Mouse (Mus musculus): ENCODE data around the gene Gm11627. TPM values are rescaled to one million over a fixed set of nuclear protein-coding genes. Genes with fewer than 3 reads are reported as not detected.
"Not testable (repeated sequence)": the region's sequence is repeated elsewhere in the genome, so short reads cannot be mapped to it uniquely, and the experiment has no call there.

Gm11627 gene
- total RNA-seq (2021): under 1 TPM; 0.38 to 0.66 TPM
- long read RNA-seq, experiment 1: 0 reads
- long read RNA-seq, experiment 2: 0 reads

GRCm38 (mm10) chr11:102579165-102580033 lies at the start of gene Gm11627:
Gene Gm11627, minus strand, starts transcription at chr11:102579461.
- intact Hi-C loops (cut with DNase I; ENCODE audit: low total_unique reads): loop anchor here (5.0 kb wide), 2 partner anchors 73 to 92 kb away; no protein-coding TSS in a partner anchor
- DNase-seq: peak; percentile 24

GRCm38 (mm10) chr11:102628529-102628928 lies 49.3 kb upstream of the Gm11627 start:
- peak; percentile 46 for DNase-seq

DNA sequence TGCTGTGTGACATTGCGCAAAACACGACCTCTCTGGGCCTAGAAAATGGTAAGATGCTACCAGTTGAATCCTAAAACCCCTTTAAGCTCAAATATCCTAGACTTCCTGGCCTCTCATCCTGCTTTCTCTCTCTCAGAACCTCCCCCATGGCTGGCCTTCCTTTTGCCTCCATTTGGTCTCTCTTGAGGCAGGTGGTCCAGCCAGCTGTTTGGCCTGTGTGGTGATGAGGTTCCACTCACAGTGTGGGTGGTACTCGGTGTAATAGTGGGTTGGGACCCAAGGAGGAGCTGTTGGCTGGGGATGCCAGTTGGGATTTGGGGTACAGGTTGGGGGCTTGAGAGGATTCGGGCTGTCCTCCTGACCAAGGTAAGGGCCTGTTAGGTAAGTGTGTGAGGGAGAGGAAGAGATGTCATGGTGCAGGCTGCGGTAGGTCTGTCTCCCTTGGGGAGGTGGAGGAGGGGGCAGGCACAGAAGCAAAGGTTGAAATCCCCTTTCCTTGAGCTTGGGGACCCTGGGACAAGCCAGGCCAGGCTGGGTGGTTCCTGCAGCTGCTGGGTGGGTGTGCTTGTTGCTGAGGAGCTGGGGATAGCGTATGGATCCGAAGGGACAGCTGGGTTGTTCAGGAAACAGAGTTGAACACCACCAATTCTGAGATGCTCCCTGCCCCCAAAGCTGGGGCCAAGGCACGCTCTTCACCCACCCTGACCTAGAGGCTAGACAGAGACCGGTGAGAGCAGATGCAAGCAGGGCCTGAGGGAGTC lies 48.1 kb upstream of the Gm11627 start:
- intact Hi-C loops (cut with DNase I; ENCODE audit: low total_unique reads): no loop called here
- no peak for DNase-seq

More at GRCm38 (mm10) chr11:102628529-102628928, 49.3 kb upstream of the Gm11627 start:
- intact Hi-C loops (cut with DNase I; ENCODE audit: low total_unique reads): no loop called here

GRCm38 (mm10) chr11:102624888-102625407 lies 45.7 kb upstream of the Gm11627 start:
- no peak for DNase-seq
- intact Hi-C loops (cut with DNase I; ENCODE audit: low total_unique reads): no loop called here

DNA sequence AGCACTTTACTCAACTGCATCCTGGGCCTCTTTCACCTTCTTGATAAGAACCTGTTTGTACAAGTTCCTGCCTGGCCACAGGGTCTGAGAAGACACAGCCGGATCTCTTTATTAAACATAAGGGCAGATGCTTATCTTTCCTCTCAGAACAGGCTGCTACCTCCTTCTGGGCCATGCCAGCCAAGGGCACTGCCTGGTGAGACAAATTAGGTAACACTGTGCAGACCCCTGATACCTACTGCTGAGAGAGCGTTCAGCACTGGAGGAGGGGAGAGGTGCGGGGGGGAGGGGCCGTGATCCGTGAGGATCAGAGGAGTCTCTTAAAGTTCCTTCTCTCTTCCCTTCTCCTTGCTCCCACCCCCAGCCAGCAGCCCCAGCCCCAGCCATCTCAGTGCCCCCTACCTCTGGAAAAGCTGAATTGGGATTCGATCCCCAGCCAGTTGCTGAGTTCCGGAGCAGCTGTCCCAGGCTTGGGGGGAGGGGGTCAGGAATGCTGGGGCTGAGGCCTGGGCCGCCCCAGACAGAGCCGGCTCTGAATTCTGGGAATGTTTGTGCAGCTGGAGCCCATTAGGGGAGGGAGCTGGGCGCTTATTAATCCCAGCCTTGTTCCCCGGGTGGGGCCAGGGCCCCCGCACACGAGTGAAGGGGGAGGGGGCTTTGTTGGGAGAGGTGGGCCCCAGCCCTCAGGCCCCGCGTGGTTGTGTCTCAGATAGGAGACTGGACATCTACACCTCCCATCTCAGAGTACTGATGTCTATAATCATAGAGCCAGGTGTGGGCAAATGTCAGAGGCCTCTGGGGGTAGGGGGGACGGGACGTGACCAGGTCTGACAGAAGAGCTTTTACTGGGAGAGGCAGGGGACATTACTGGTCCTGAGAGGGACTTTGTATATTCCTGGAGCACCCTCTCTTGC lies 44.9 kb upstream of the Gm11627 start:
- peak; percentile 69 for DNase-seq
- intact Hi-C loops (cut with DNase I; ENCODE audit: low total_unique reads): no loop called here

- intact Hi-C loops (cut with DNase I; ENCODE audit: low total_unique reads): no loop called here
- no peak for DNase-seq
These were observed 40.2 kb upstream of the Gm11627 start for GRCm38 (mm10) chr11:102619449-102619848.

DNA sequence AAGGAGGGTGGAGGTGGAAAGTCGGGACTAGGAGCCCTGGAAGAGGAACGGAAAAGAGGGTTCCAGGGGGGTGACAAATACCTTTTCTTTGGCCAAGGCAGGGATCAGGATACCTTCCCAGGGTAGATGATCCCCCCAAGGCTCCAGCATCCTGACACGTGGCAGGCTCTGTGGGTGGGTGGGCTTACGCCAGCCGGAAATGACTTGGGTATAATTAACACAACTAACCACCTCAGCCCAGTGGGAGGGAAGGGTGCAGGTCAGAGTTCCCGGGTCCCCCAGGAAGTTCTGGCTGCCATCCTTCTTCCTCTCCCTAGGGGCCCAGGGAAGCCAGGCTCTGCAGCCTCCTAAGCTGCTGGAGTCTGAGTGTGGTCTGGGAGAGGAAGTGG lies 32.0 kb upstream of the Gm11627 start:
- no peak for DNase-seq
- intact Hi-C loops (cut with DNase I; ENCODE audit: low total_unique reads): no loop called here

DNA sequence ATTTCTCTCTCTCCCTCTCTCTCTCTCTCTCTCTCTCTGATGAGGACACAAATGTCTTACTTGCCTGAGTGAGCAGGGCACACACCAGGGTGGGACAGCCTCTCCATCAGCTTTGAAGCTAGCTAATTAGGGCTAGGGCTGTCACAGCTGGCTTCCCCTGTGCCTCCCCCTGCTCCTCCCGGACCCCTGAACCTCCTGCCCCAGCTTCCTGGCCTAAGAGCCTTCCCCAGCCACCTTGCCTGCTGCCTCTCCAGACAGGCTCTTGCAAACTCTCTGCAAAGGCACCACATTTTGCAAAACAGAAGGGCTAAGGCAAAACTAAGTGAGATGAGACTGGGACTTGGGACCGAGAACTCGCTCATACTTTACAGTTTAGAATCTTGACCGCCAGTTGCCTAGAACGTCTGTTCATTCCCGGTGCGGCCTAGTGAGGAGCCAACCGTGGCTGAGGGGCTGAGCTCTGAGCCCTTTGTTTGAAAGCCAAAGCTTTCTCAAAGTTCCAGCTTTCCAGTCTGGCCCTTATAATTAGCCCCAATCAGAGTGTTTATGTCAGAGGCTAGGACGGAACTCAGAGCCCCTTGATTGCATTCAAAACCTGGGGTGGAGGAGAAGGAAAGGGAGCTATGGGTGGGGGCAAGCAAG lies 31.5 kb upstream of the Gm11627 start:
- DNase-seq: no peak
- intact Hi-C loops (cut with DNase I; ENCODE audit: low total_unique reads): no loop called here

DNA sequence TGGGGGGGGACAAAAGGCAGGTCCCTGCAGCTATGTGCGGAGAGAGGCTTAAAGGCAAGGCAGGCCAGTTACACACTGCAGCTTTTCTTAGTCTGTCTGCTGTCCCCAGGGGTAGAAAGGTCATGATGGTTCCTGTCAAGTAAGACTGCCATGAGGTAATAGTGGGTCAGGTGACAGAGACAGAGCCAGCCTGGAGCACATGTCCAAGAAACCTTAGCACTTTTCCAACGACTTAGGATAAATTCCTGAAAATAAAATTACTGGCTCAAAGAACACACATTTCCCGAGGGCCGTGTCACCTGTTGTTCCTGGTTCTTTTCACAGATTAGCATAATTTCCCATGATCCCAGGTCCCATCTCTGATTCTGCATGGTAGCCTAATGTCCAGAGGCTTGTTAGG lies 31.0 kb upstream of the Gm11627 start:
- intact Hi-C loops (cut with DNase I; ENCODE audit: low total_unique reads): no loop called here
- no peak for DNase-seq

DNA sequence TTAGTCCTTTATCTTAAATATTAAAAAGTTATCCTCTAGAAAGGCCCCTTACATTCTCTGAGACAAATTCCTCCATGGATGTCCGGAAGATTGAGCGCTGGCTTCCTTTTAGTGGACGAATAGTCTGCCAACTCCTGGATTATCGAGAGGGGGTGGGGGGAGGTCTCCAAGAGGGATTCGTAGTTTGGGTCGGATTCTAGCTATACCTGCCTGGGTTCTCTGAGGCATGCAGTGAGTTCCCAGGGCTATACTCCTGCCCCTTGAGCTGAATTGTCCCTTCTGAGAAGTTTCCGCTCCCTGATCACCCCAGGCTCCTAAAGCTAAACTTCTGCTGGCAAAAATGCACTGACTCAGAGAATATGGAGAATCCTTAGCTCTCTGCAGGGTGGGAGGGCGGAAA lies 30.2 kb upstream of the Gm11627 start:
- DNase-seq: no peak
- intact Hi-C loops (cut with DNase I; ENCODE audit: low total_unique reads): no loop called here

DNA sequence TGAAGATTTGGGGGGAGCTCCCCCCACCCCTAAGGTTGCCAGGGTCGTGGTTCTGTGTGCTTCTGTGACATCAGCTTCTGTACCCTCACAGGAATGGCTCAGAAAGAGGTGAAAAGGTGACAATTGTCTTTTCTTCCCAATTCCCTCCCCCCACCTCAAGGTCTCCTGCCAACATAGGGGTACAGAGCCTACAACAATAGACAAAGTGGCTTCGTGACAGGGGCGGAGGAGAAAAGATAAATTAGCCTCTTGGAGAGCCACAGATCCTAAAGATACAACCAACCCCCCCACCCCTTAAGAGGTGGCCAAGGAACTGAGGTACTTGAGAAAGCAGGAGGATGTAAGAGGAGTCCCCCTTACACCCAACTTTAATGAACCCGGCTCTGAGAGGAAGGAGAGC lies 29.4 kb upstream of the Gm11627 start:
- intact Hi-C loops (cut with DNase I; ENCODE audit: low total_unique reads): no loop called here
- no peak for DNase-seq

- DNase-seq: no peak
- intact Hi-C loops (cut with DNase I; ENCODE audit: low total_unique reads): no loop called here
These were observed 28.7 kb upstream of the Gm11627 start for GRCm38 (mm10) chr11:102607686-102608548.

DNA sequence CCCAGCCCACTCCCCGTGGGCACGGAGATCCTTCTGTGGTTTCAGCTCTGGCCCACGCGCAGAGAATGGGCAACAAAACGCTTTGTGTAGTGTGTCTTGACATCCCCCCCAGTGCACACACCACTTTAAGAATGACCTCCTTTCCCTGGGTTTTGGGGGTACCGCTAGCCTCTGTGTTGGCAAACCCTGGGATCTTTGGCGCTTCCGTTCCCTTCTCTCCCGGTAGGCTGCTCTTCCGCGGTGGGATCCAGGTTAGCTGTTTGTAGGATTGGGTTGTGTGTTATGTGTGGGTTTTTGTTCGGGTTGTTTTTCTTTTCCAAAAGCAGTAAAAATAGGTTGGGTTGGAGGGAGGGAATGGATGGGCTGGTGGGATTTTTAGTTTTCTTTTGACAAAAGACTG lies 27.9 kb upstream of the Gm11627 start:
- DNase-seq; intact Hi-C loops (cut with DNase I; ENCODE audit: low total_unique reads): not testable (repeated sequence)

- no peak for DNase-seq
These were observed 27.5 kb upstream of the Gm11627 start for GRCm38 (mm10) chr11:102606751-102607171.

DNA sequence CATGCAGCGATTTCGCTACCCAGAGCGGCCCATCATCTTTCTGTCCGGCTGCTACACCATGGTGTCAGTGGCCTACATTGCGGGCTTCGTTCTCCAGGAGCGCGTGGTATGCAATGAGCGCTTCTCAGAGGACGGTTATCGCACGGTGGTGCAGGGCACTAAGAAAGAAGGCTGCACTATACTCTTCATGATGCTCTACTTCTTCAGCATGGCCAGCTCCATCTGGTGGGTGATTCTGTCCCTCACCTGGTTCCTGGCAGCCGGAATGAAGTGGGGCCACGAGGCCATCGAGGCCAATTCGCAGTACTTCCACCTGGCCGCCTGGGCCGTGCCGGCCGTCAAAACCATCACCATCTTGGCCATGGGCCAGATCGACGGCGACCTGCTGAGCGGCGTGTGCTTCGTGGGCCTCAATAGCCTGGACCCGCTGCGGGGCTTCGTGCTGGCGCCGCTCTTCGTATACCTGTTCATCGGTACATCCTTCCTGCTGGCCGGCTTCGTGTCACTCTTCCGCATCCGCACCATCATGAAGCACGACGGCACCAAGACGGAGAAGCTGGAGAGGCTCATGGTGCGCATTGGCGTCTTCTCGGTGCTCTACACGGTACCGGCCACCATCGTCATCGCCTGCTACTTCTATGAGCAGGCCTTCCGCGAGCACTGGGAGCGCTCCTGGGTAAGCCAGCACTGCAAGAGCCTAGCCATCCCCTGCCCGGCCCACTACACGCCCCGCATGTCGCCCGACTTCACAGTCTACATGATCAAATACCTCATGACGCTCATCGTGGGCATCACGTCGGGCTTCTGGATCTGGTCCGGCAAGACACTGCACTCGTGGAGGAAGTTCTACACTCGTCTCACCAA lies 26.5 kb upstream of the Gm11627 start:
- DNase-seq: peak; percentile 36
- intact Hi-C loops (cut with DNase I; ENCODE audit: low total_unique reads): no loop called here

More at GRCm38 (mm10) chr11:102606751-102607171, 27.5 kb upstream of the Gm11627 start:
- intact Hi-C loops (cut with DNase I; ENCODE audit: low total_unique reads): no loop called here

- intact Hi-C loops (cut with DNase I; ENCODE audit: low total_unique reads): no loop called here
- peak; percentile 44 for DNase-seq
These were observed 25.7 kb upstream of the Gm11627 start for GRCm38 (mm10) chr11:102604777-102605552.

Data from gastrocnemius, postnatal 14 days (tissue).